In the genomic region with DNA sequence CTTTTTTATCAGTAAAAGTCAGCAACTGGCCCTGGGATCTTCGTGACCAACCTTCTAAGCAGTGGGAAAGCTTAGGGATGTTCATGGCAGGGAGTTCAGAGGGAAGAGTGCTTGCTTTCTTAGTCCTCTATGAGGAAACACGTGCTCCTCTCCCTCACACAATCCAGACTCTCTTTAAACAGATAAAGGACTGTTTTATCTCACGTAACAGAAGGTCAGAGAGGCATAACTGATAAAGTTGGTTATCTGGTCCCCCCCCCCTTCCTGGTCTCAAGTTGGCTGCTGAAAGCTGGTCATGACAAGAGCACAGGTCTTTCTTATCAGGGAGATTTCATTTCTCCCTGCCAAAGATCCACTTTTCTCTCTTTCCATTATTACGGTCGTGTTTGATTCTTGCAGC, we compare ENCODE assay signal across 27 mouse cellular contexts. TPM values are rescaled to one million over a fixed set of nuclear protein-coding genes. Genes with fewer than 3 reads are reported as not detected.
"Had no signal": no experiment of that assay in that cellular context is flagged by ENCODE, and none has a peak within 500 bp of the region (broad histone marks: within the 10 kb centered on the region; RNA-seq: fewer than 3 reads in every experiment).

No protein-coding gene starts in this region.

- H3K4me2 ChIP-seq: heart, embryonic 13.5 days; heart, embryonic 15.5 days; hindbrain, embryonic 13.5 days; hindbrain, embryonic 15.5 days; intestine, embryonic 15.5 days; limb, embryonic 12.5 days; liver, embryonic 11.5 days; liver, embryonic 13.5 days had no signal

- ATAC-seq: inflammation-experienced regulatory T-cells, adult 6 months; intestine, embryonic 15.5 days; intestine, postnatal 0 days had no signal

- H3K27me3 ChIP-seq: heart, embryonic 13.5 days; heart, embryonic 15.5 days; hindbrain, embryonic 13.5 days; hindbrain, embryonic 15.5 days; intestine, embryonic 15.5 days; limb, embryonic 12.5 days; liver, embryonic 13.5 days had no signal

- DNase-seq: gastrocnemius, postnatal 14 days; gastrocnemius, postnatal 36 days; heart, adult 11 months; heart, adult 2 months; heart, postnatal 14 days; heart, postnatal 36 days; kidney, adult 18-20 months; kidney, adult 8-10 months; kidney, postnatal 10 days; kidney, postnatal 25 days; kidney, postnatal 4 days; liver; liver, embryonic 13.5 days had no signal

- H3K4me1 ChIP-seq: heart, embryonic 15.5 days; hindbrain, embryonic 13.5 days; hindbrain, embryonic 15.5 days; intestine, embryonic 15.5 days; limb, embryonic 10.5 days; limb, embryonic 12.5 days had no signal

- H3K4me3 ChIP-seq: heart, adult 2 months; heart, embryonic 13.5 days; heart, embryonic 15.5 days; hindbrain, embryonic 13.5 days; hindbrain, embryonic 15.5 days; intestine, embryonic 15.5 days; layer of hippocampus, adult 2 months; left cerebral cortex, adult 2 months; limb, embryonic 10.5 days; limb, embryonic 12.5 days; liver, embryonic 13.5 days had no signal

- H3K9me3 ChIP-seq: heart, embryonic 13.5 days; heart, embryonic 15.5 days; hindbrain, embryonic 13.5 days; hindbrain, embryonic 15.5 days; intestine, embryonic 15.5 days; limb, embryonic 10.5 days; limb, embryonic 12.5 days; liver, embryonic 13.5 days had no signal

- H3K9ac ChIP-seq: heart, embryonic 13.5 days; heart, embryonic 15.5 days; hindbrain, embryonic 13.5 days; hindbrain, embryonic 15.5 days; intestine, embryonic 15.5 days; limb, embryonic 12.5 days; liver, embryonic 13.5 days had no signal

- H3K27ac ChIP-seq: heart, adult 2 months; heart, embryonic 13.5 days; heart, embryonic 15.5 days; hindbrain, embryonic 13.5 days; hindbrain, embryonic 15.5 days; intestine, embryonic 15.5 days; layer of hippocampus, adult 2 months; left cerebral cortex, adult 2 months; limb, embryonic 10.5 days; limb, embryonic 12.5 days; liver, embryonic 13.5 days had no signal

- H3K36me3 ChIP-seq: heart, embryonic 13.5 days; heart, embryonic 15.5 days; hindbrain, embryonic 13.5 days; hindbrain, embryonic 15.5 days; intestine, embryonic 15.5 days; limb, embryonic 10.5 days; limb, embryonic 12.5 days; liver, embryonic 13.5 days had no signal

RNA-seq across cellular contexts. Expression of a gene that starts 38.8 kb away (rescaled TPM):
- polyA plus RNA-seq: heart, embryonic 13.5 days; heart, embryonic 15.5 days; heart, postnatal 0 days; inflammation-experienced regulatory T-cells, adult 6 months; kidney, embryonic 14.5 days; liver, embryonic 11.5 days; liver, embryonic 13.5 days had no signal
